Mouse (Mus musculus) small intestine, adult 2 months (tissue): Measurements from ENCODE around the gene Agap1. TPM values are rescaled to one million over a fixed set of nuclear protein-coding genes. Genes with fewer than 3 reads are reported as not detected.

Source experiments
- H3K27ac ChIP-seq: fragments of 200-500 bp; 2 replicates; pipeline ENCODE4 v1.5.1; 2012; ENCODE audit warnings: low read depth, low read length, control low read depth, inconsistent platforms; ENCODE audit not compliant: insufficient read depth
- H3K27me3 ChIP-seq: fragments of 200-500 bp; 2 replicates; pipeline ENCODE4 v1.6.1; 2012; ENCODE audit warnings: mild to moderate bottlenecking, moderate library complexity, low read length, inconsistent platforms; ENCODE audit not compliant: control insufficient read depth, insufficient read depth
- H3K36me3 ChIP-seq: fragments of 200-500 bp; 2 replicates; pipeline ENCODE4 v1.6.1; 2012; ENCODE audit warnings: mild to moderate bottlenecking, low read length, control low read depth, inconsistent platforms; ENCODE audit not compliant: control insufficient read depth, insufficient read depth
- H3K4me1 ChIP-seq: fragments of 200-500 bp; 2 replicates; pipeline ENCODE4 v1.6.1; 2012; ENCODE audit warnings: low read length, inconsistent platforms, mixed read lengths; ENCODE audit not compliant: control insufficient read depth, insufficient read depth, insufficient read length
- H3K4me3 ChIP-seq: fragments of 200-500 bp; 2 replicates; pipeline ENCODE4 v1.5.1; 2012; ENCODE audit warnings: low read depth, mild to moderate bottlenecking, control low read depth, inconsistent platforms, low read length, moderate library complexity
- CTCF ChIP-seq: fragments of 200-500 bp; IDR thresholded peaks from 2 replicates; pipeline ENCODE4 v1.5.1; 2012; ENCODE audit warnings: low read depth, mild to moderate bottlenecking, control low read depth, inconsistent platforms, low read length, moderate library complexity, mixed read lengths; ENCODE audit not compliant: insufficient replicate concordance, insufficient read length; ENCODE audit errors: extremely low read depth
- POLR2A ChIP-seq: fragments of 200-500 bp; IDR thresholded peaks from 2 replicates; pipeline ENCODE4 v1.6.1; 2012; ENCODE audit warnings: low read depth, mild to moderate bottlenecking, control low read depth, inconsistent platforms, low read length, moderate library complexity
- WGBS: fragments of 180-500 bp; shearing (Covaris S2); methylation state at CpG from one replicate; pipeline ENCODE4 v1.1.7; 2018; 5-methylcytosine and 5-hydroxymethylcytosine counted together
- polyA plus RNA-seq: library from polyadenylated mRNA; depleted of rRNA; stranded (reverse); fragments of >200 nt; gene quantifications from 2 replicates; pipeline ENCODE4 v1.2.3, GENCODE M21; 2012

The Agap1 gene
- polyA plus RNA-seq, 1 experiment: 27.8 TPM

DNA sequence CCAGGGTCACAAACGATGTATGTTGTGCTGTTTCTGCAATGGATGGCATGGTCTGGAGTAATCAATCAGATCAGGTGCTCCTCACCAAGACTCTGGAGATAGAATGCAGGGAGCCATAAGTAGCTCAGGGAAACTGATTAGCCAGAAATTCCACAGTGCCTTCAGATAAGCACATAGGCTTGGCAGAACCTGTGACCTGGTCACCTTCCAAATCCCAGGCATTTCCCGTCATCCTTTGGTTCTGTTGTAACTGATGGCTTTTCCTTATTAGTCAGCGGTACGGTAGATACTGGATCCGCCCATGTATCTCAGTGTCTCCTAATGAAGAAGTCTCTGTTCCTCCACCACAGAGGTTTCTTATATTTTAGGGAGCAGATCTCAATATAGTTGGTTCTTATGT lies 240.3 kb downstream of the Agap1 start:
- TF ChIP-seq CTCF (no peak), POLR2A (no peak)
- WGBS: 81% methylated on average over 5 of the region's 5 CpGs
- H3K4me1 ChIP-seq: no peaks in the 10 kb centered on the region
- no peaks in the 10 kb centered on the region for H3K36me3 ChIP-seq
- H3K4me3 ChIP-seq: no peak overlapping the region
- no peaks in the 10 kb centered on the region for H3K27me3 ChIP-seq
- H3K27ac ChIP-seq: no peak overlapping the region

DNA sequence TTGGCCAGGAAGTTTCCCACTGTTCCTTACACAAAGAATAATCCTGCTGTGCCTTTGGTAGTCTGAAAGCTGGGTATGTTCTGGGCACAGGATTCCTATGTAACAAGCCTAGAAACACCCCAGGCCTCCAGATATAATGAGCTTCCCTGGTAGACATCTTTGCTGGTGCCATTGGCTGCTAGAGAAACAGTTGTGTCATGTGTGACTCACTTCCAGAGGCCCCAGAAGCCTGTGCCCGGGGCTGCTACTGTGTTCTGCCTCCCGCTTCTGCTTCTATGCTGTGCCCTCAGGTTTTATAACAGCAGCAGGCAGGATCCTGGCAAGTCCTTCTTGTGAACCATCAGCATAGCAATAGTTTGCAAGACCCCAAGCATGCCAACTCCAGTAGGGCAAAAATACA lies 242.6 kb downstream of the Agap1 start:
- Histone ChIP-seq H3K4me1 (no peaks in the 10 kb centered on the region), H3K27me3 (no peaks in the 10 kb centered on the region), H3K27ac (no peak overlapping the region), H3K4me3 (no peak overlapping the region), H3K36me3 (0 out of 2 replicates have a peak, but pooled peaks cover 3% of the 10 kb centered on the region)
- 79% methylated on average over 2 of the region's 2 CpGs for WGBS
- no peak for TF ChIP-seq CTCF
- no peak for TF ChIP-seq POLR2A

DNA sequence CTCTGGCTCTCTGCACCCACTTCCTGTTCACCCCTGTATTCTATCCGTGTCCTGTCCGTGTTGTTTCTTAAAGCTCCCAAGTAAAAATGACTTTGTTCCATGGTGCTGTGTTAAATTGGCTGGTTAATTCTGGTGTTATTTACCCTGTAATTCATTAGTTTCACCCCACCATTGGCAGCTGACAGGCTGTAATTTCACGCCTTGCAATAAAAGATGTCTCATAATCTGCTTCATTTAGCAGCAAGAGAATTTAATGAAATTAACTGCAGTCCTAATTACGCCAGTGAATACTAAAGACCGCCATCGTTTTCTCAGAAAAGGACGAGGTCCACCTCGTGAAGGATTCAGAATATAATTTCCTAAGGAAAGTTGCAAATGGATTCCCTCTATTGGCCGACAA lies 245.6 kb downstream of the Agap1 start:
- Histone ChIP-seq H3K36me3 (0 out of 2 replicates have a peak, but pooled peaks cover 3% of the 10 kb centered on the region), H3K4me1 (no peaks in the 10 kb centered on the region), H3K4me3 (no peak overlapping the region), H3K27me3 (no peaks in the 10 kb centered on the region), H3K27ac (no peak overlapping the region)
- TF ChIP-seq CTCF: no peak
- WGBS: 92% methylated on average over 9 of the region's 9 CpGs

DNA sequence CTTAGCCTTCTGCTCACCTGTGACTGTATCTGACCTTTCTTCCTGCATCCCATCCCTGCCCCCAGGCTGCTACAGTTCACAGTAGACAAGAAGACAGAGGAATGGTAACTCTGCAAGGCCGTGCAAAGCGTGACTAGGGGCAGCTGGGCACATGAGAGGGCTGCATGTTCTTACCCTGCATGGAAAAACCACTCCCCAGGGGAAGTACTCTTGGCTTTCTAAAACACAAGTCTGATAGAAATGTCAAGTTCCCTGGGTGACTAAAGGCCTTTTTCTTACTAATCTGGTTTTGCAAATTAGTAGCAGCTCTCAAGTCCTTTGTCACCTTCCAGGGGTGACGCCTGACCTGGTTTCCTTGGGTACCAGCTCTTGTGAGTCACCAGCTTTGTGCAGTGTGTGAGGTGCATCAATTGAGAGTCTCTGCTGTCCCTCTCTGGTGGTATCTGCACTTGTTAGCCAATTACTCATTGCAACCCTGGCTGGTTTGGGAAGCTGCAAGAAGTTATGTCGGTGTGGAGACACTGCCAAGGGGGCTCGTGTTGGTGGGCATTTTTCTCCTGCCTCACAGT lies 246.6 kb downstream of the Agap1 start:
- H3K4me1 ChIP-seq: no peaks in the 10 kb centered on the region
- H3K27ac ChIP-seq: no peak overlapping the region
- no peak overlapping the region for H3K4me3 ChIP-seq
- H3K36me3 ChIP-seq: 0 out of 2 replicates have a peak, but pooled peaks cover 3% of the 10 kb centered on the region
- no peak for TF ChIP-seq CTCF
- TF ChIP-seq POLR2A: no peak
- 92% methylated on average over 5 of the region's 5 CpGs for WGBS
- no peaks in the 10 kb centered on the region for H3K27me3 ChIP-seq

DNA sequence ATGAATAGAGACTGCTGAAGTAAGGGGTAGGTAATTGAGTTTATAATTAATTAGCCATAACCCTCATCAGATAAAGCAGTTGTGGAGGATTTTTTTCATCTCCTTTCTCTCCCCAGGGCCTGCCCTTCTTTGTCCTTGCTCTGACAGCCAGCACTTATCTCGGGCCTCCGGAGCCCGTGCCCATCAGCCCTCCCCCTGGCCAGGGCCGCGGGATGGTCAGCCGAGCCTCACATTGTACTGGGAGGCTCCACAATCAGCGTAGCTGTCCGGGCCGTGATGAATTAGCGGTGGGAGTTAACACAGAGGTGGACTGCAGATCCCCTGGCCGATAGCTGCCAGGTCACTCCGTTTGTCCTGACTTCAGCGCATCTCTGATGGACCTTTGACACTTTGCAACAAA lies 248.7 kb downstream of the Agap1 start:
- Histone ChIP-seq H3K27ac (no peak overlapping the region), H3K36me3 (0 out of 2 replicates have a peak, but pooled peaks cover 3% of the 10 kb centered on the region), H3K4me3 (no peak overlapping the region), H3K27me3 (no peaks in the 10 kb centered on the region), H3K4me1 (no peaks in the 10 kb centered on the region)
- 65% methylated on average over 13 of the region's 13 CpGs for WGBS
- TF ChIP-seq POLR2A (no peak), CTCF (no peak)

DNA sequence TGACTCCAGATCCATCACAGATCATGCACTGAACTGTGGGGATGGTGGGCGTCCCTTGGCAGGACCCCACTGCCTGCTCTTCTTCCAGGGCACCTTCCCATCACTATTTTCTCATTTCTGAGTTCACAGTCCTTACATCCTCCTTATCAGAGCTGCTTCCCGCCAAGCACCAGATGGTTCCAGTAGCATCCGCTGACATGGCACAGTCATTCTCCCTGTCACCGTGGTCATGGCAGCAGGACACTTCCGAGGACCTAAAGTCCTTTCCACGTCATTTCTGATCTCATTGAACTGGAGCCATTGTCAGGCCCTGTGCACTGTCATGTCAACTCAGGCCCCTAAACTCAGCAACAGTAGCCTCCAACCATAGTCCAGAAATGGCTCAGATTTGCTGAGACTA lies 251.1 kb downstream of the Agap1 start:
- H3K27ac ChIP-seq: no peak overlapping the region
- H3K36me3 ChIP-seq: 0 out of 2 replicates have a peak, but pooled peaks cover 2% of the 10 kb centered on the region
- no peaks in the 10 kb centered on the region for H3K4me1 ChIP-seq
- H3K4me3 ChIP-seq: no peak overlapping the region
- 93% methylated on average over 6 of the region's 6 CpGs for WGBS
- TF ChIP-seq CTCF (no peak), POLR2A (no peak)
- no peaks in the 10 kb centered on the region for H3K27me3 ChIP-seq

DNA sequence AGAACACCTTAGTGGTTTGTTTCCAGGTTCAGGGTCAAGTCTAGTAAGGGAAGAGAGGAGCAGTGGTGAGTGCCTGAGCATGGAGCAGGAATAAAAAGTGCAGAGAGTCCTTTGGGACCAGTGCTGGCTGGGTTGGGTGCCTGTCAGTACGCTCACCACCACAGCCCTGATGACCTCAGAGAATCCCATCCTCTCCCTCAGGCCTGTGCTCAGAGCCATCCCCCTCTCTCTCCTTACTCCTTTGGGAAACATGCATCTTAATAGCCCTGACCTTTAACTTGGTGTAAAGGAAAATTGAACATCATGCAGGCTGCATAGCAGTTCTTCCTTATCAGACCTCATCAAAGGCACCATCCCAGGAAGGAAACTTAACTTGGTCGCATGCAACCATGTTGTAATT lies 252.3 kb downstream of the Agap1 start:
- Histone ChIP-seq H3K4me3 (no peak overlapping the region), H3K4me1 (no peaks in the 10 kb centered on the region), H3K27ac (no peak overlapping the region), H3K27me3 (no peaks in the 10 kb centered on the region), H3K36me3 (no peaks in the 10 kb centered on the region)
- TF ChIP-seq POLR2A (no peak), CTCF (no peak)
- WGBS: 88% methylated on average over 2 of the region's 2 CpGs
